Mouse (Mus musculus) ES-E14 (cell line): ENCODE measurements at regions not wholly inside any gene's neighbourhood (a gene's known extent, or its start where the extent isn't known, plus 50 kb on each side); places are given as distances from the start of the nearest gene placed in this dataset.

ENCODE experiments used
- DNase-seq: peaks from one replicate; pipeline ENCODE4 v3.0.0-alpha.2; 2013; ENCODE audit warnings: low read depth, low spot score
- H3K27ac ChIP-seq: 2 replicates; pipeline ENCODE4 v1.5.1; 2012; ENCODE audit warnings: low read depth, mild to moderate bottlenecking, low read length, moderate library complexity, mixed read lengths; ENCODE audit not compliant: poor library complexity, insufficient read depth, severe bottlenecking
- H3K36me3 ChIP-seq: 2 replicates; pipeline ENCODE4 v1.6.1; 2012; ENCODE audit warnings: mild to moderate bottlenecking, low read length, moderate library complexity, mixed read lengths; ENCODE audit not compliant: control insufficient read depth, poor library complexity, insufficient read depth, severe bottlenecking
- H3K4me1 ChIP-seq, 2 experiments: fragments of 150-350 bp in 1 of 2; sonication (generic) in 1 of 2; 2 replicates each; pipeline ENCODE4 v1.6.1; 2012; ENCODE audit warnings: low read length in 2 of 2, mild to moderate bottlenecking in 1 of 2, mixed read lengths in 1 of 2; ENCODE audit not compliant: control insufficient read depth in 2 of 2, insufficient read depth in 2 of 2, poor library complexity in 1 of 2
- H3K4me3 ChIP-seq, 2 experiments: fragments of 150-350 bp in 1 of 2; sonication (generic) in 1 of 2; 2 replicates each; pipeline ENCODE4 v1.5.1; 2012; ENCODE audit warnings: low read length in 2 of 2, low read depth in 1 of 2, mild to moderate bottlenecking in 1 of 2, mixed read lengths in 1 of 2; ENCODE audit not compliant: insufficient read depth in 1 of 2, poor library complexity in 1 of 2, severe bottlenecking in 1 of 2
- H3K9ac ChIP-seq: 2 replicates; pipeline ENCODE4 v1.6.1; 2012; ENCODE audit warnings: low read depth, mild to moderate bottlenecking, low read length, mixed read lengths; ENCODE audit not compliant: poor library complexity, insufficient read depth, severe bottlenecking
- H3K9me3 ChIP-seq: fragments of 150-350 bp; sonication (generic); 2 replicates; pipeline ENCODE4 v1.6.1; 2012; ENCODE audit warnings: low read depth, mild to moderate bottlenecking, low read length; ENCODE audit not compliant: control insufficient read depth, insufficient read depth
- CHD2 ChIP-seq: IDR thresholded peaks from 2 replicates; pipeline ENCODE4 v1.6.1; 2014; ENCODE audit warnings: mild to moderate bottlenecking, low read depth, low read length, inconsistent platforms
- HCFC1 ChIP-seq: IDR thresholded peaks from 2 replicates; pipeline ENCODE4 v1.6.1; 2012; ENCODE audit warnings: low read length, inconsistent platforms, borderline replicate concordance; ENCODE audit not compliant: insufficient read depth
- MAFK ChIP-seq: IDR thresholded peaks from 2 replicates; pipeline ENCODE4 v1.6.1; 2014; ENCODE audit warnings: mild to moderate bottlenecking, low read depth, low read length, inconsistent platforms; ENCODE audit not compliant: insufficient read depth
- ZC3H11A ChIP-seq: IDR thresholded peaks from 2 replicates; pipeline ENCODE4 v1.6.1; 2012; ENCODE audit warnings: low read depth, mild to moderate bottlenecking, inconsistent platforms, low read length, borderline replicate concordance
- ZNF384 ChIP-seq: IDR thresholded peaks from 2 replicates; pipeline ENCODE4 v1.6.1; 2012; ENCODE audit warnings: low read depth, low read length, inconsistent platforms
- in situ Hi-C, 2 experiments: fragments of 600-800 bp; cut with MboI; formaldehyde crosslinking; loops; one replicate each; pipeline ENCODE4 v1.15.1; 2025; ENCODE audit warnings: low sequenced_read_pairs in 2 of 2, inconsistent platforms in 1 of 2; ENCODE audit not compliant: unreplicated experiment in 2 of 2

- TF ChIP-seq MAFK, result no peak
- no peak for TF ChIP-seq CHD2
- TF ChIP-seq ZNF384, result no peak
- no peak for TF ChIP-seq HCFC1
- no peak for TF ChIP-seq ZC3H11A
- no peaks in the 10 kb centered on the region for H3K4me1 ChIP-seq
- DNase-seq, result no peak
- H3K9ac ChIP-seq, result no peak overlapping the region
- in situ Hi-C loops, result no loop called here
- no peak overlapping the region for H3K4me3 ChIP-seq
- H3K9me3 ChIP-seq, result no peaks in the 10 kb centered on the region
- H3K36me3 ChIP-seq, result no peaks in the 10 kb centered on the region
- H3K27ac ChIP-seq, result no peak overlapping the region
Measured at GRCm38 (mm10) chr12:70633194-70633593, 180.3 kb downstream of the Tmx1 start.

GRCm38 (mm10) chr12:70633622-70634365 lies 180.9 kb downstream of the Tmx1 start:
- Histone ChIP-seq H3K36me3 (no peaks in the 10 kb centered on the region), H3K4me3 (no peak overlapping the region), H3K27ac (no peak overlapping the region), H3K9me3 (no peaks in the 10 kb centered on the region), H3K9ac (no peak overlapping the region), H3K4me1 (no peaks in the 10 kb centered on the region)
- DNase-seq, result no peak
- in situ Hi-C loops, result no loop called here
- TF ChIP-seq HCFC1 (no peak), ZNF384 (no peak)

GRCm38 (mm10) chr12:70635997-70636396 lies 183.1 kb downstream of the Tmx1 start:
- in situ Hi-C loops, result no loop called here
- no peak overlapping the region for H3K27ac ChIP-seq
- no peaks in the 10 kb centered on the region for H3K36me3 ChIP-seq
- TF ChIP-seq ZC3H11A (no peak), HCFC1 (no peak), CHD2 (no peak), MAFK (no peak), ZNF384 (no peak)
- H3K9me3 ChIP-seq, result no peaks in the 10 kb centered on the region
- H3K4me1 ChIP-seq, result no peaks in the 10 kb centered on the region
- no peak overlapping the region for H3K9ac ChIP-seq
- H3K4me3 ChIP-seq, result no peak overlapping the region
- no peak for DNase-seq

GRCm38 (mm10) chr12:70640186-70640585 lies 185.1 kb upstream of the Frmd6 start:
- TF ChIP-seq MAFK (no peak), ZNF384 (no peak), CHD2 (no peak), HCFC1 (no peak), ZC3H11A (no peak)
- DNase-seq, result no peak
- Histone ChIP-seq H3K4me1 (no peaks in the 10 kb centered on the region), H3K9ac (no peak overlapping the region), H3K9me3 (no peaks in the 10 kb centered on the region), H3K36me3 (no peaks in the 10 kb centered on the region), H3K27ac (no peak overlapping the region), H3K4me3 (no peak overlapping the region)
- in situ Hi-C loops, result no loop called here

GRCm38 (mm10) chr12:70644910-70645309 lies 180.4 kb upstream of the Frmd6 start:
- Histone ChIP-seq H3K4me1 (no peaks in the 10 kb centered on the region), H3K4me3 (no peak overlapping the region), H3K27ac (no peak overlapping the region), H3K36me3 (no peaks in the 10 kb centered on the region), H3K9ac (no peak overlapping the region), H3K9me3 (no peaks in the 10 kb centered on the region)
- TF ChIP-seq HCFC1, result no peak
- no peak for TF ChIP-seq ZC3H11A
- no peak for TF ChIP-seq ZNF384
- no peak for TF ChIP-seq MAFK
- TF ChIP-seq CHD2, result no peak
- in situ Hi-C loops, result no loop called here
- DNase-seq, result no peak
